Mouse (Mus musculus): Measurements from ENCODE around the gene Hrh1.

The Hrh1 gene

GRCm38 (mm10) chr6:114397691-114398217 lies at the start of gene Hrh1:
TSS of gene Hrh1 (plus strand) at chr6:114397936.
- no peak for DNase-seq (ENCODE audit: low spot score)

GRCm38 (mm10) chr6:114354635-114355034 lies 43.1 kb upstream of the Hrh1 start:
- no peak for DNase-seq (ENCODE audit: low spot score)

GRCm38 (mm10) chr6:114358171-114358570 lies 39.6 kb upstream of the Hrh1 start:
- no peak for DNase-seq (ENCODE audit: low spot score)

- no peak for DNase-seq (ENCODE audit: low spot score)
Observed at GRCm38 (mm10) chr6:114362355-114362754, 35.4 kb upstream of the Hrh1 start.

DNA sequence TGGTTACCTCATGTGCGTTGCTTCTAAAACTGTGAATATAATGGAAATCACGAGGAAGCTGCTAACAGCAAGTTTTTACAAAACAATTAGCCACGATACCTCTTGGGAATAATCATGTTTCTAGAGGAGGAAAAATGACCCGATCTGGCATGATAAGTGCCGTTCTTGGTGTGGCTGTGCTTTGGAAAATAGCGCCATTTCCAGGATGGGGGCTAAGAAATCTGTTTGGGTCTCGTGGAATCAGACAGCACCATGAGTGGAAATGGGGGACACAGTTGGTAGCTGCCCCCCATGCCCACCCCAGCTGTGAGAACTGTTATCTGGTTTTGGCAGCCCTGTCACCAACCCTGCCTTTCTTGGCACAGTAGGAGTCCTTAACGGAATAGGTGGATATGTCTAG lies 34.0 kb upstream of the Hrh1 start:
- no peak for DNase-seq (ENCODE audit: low spot score)

DNA sequence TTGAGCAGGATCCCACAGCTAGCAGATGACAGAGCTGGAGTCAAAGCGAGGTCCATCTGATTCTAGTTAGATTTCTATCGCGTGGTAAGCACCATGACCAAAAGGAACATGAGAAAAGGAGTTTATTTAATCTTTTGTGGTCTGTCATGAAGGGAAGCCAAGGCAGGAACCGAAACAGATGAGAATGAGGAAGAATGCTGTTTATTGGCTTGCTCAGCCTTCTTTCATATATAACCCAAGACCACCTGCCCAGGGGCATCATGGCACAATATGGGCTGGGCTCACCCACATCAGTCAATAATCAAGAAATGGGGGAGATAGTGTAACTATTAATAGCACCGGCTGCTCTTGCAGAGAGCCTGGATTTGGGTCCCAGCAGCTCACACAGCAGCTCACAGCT lies 33.0 kb upstream of the Hrh1 start:
- no peak for DNase-seq (ENCODE audit: low spot score)

DNA sequence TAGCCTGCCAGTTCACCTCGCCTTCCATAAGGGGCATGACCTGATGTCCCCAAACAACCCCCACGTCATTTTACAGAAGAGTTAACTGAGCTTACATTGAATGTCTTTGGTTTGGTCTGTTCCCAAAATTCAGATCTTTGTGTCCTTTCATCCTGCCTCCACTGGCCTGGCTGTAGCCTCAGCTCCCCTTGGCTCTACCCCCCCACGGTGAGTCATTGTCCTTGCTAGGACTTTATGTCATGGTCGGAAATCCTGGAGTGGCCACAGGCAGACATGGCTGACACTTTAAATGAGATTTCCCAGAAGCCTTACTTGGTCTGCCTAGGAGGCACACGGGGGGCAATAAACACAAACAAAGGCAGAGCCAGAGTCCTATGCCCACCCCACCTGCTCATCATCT lies 31.5 kb upstream of the Hrh1 start:
- no peak for DNase-seq (ENCODE audit: low spot score)

GRCm38 (mm10) chr6:114367681-114368080 lies 30.1 kb upstream of the Hrh1 start:
- no peak for DNase-seq (ENCODE audit: low spot score)

DNA sequence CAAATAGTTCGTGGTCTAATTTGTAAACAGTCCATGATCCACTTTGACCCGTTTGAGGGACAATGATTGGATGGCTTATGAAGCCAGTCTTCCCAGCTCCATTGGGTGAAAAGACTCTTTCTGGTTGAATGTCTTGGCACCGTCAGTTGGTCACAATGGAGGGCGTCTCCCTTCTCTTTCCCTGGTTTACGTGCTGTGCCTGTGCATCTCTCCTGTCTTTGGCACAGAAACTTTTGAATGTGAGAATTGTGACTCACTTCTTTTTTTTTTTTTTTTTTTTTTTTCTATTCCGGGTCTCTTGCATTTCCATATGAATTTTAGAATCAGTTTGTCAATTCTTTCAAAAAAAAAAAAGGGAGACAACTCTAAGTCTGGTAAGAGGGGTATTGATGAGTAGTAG lies 29.5 kb upstream of the Hrh1 start:
- no peak for DNase-seq (ENCODE audit: low spot score)

- no peak for DNase-seq (ENCODE audit: low spot score)
Observed at GRCm38 (mm10) chr6:114372741-114373140, 25.0 kb upstream of the Hrh1 start.

DNA sequence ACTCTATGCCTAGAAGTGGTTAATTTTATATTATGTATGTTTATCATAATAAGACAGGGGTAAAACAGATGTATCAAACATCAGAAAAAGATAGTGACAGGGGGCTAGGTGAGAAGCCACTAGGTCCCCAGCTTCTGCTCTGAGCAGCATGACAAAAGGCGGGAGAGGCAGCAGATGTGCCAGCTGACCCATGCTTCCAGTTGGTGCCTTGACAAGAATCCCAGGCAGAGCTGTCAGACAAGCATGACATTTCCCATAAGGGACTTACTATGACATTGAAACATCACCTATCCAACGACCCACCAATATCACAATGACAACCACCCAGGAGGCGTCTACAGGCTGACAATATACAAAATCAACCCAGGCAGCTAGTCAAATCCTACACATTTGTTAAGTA lies 16.9 kb upstream of the Hrh1 start:
- DNase-seq (ENCODE audit: low spot score): no peak

DNA sequence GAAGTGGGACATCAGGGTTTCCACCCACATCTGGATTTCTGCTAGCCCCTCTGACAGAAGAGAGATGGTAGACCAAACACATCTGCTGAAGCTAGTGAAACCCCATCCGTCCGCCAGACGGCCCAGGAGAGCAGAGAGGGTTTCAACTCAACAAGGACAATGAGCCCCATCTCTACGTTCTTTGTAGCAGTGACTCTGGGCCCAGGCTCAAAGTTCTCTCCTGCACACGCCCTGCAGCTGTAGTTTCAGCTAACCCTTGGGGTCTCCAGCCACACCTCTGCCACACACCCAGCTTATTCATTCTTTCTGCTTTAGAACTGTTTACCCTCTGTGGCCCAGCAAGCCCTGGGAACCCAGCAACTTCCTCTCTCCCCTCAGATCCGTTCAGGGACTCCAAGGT lies 10.4 kb upstream of the Hrh1 start:
- DNase-seq (ENCODE audit: low spot score): no peak

GRCm38 (mm10) chr6:114387855-114388254 lies 9.9 kb upstream of the Hrh1 start:
- DNase-seq (ENCODE audit: low spot score): no peak

DNA sequence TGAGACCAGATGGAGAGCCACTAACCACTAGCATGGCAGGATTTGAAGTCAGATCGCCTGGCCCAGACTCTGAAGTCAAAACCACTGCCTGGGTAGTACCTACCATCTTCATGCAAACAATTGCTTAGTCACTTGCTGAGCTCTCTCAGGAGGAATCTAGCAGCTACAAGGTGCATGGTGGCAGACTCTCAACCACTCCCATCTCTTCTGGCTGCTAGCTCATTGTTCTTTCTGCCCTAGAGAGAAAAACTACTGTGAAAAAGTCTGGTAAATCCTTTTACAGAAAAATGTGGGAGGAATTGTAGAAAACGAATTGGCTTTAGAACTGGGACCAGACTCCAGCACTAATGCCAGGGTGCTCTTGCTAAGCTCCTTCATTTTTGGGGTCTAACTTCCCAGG lies 7.6 kb upstream of the Hrh1 start:
- DNase-seq (ENCODE audit: low spot score): no peak

GRCm38 (mm10) chr6:114394982-114395381 lies 2.8 kb upstream of the Hrh1 start:
- DNase-seq (ENCODE audit: low spot score): no peak

- no peak for DNase-seq (ENCODE audit: low spot score)
Observed at GRCm38 (mm10) chr6:114396605-114397004, 1.1 kb upstream of the Hrh1 start.

DNA sequence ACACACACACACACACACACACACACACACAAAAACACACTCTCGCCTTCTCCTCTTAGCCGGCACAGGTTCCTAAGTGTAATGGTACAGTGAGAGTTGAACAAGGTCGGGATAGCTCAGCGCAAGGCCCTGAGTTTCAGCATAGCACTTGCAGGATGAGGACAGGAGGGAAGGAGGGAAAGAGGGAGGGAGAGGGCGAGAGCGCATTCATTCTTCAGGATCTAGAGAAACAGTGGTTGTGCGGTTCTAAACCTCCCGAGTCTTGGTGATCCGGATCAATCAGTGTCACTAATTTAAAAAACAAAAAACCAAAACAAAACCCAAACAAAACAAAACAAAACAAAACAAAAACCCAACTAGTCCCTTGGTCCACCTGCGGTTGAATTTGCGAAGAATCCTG lies 456 bp upstream of the Hrh1 start:
- DNase-seq (ENCODE audit: low spot score): no peak

DNA sequence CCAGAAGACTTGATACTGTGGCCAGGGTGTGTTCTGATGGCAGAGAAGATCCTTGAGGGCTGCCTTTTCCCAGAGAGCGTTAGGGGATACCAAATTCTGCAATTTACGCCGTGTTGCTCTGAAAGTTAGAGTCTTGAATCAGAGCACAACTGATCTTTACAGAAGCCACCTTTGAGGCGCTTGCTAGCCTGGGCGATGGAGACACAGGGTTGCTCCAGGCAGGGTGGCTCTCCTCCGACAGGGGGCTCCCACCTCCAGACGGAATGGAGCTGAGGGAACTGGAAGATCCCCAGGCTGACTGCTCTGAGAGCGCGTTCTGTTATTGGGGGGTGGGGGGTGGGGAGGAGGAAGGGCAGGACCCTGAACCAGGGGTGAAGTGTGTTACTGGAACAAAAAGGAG lies 890 bp downstream of the Hrh1 start:
- no peak for DNase-seq (ENCODE audit: low spot score)

- no peak for DNase-seq (ENCODE audit: low spot score)
Observed at GRCm38 (mm10) chr6:114400387-114400786, 2.7 kb downstream of the Hrh1 start.

DNA sequence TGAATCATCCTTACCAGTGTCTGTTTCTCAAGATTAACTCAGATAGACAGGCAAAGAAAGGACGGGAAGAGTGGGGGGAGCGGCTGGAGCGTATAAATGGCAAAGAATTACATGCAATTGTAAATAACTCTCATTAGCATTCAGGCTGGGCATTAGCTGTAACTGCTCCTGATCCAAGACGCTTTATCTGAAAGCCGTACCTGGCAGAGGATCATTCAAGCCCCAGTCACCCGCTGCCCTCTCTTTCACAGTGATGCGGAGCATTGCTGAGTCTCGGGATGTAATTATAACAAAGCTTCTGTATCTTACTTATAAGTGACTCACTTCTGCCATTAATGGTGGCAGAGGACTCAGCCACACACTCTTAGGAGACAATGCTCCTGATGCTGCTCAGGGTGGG lies 3.1 kb downstream of the Hrh1 start:
- DNase-seq (ENCODE audit: low spot score): no peak

DNA sequence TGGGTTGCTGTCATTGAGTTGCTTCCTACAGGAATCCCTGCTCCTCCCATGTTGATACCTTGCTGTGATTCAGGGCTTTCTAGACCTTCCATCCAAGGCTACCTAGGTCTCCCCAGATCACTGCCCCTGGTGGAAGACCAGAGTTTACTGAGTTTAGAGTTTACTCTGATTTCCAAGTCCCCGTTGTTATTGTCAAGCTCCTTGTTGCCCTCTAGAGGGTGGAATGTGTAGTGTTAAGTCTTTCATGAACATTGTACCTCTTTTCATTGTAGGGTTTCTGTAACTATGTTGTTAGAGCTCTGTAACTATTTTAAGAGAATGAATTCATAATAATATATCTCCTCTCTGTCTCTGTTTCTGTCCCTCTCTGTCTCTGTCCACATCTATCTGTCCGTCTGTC lies 4.4 kb downstream of the Hrh1 start:
- DNase-seq (ENCODE audit: low spot score): no peak

DNA sequence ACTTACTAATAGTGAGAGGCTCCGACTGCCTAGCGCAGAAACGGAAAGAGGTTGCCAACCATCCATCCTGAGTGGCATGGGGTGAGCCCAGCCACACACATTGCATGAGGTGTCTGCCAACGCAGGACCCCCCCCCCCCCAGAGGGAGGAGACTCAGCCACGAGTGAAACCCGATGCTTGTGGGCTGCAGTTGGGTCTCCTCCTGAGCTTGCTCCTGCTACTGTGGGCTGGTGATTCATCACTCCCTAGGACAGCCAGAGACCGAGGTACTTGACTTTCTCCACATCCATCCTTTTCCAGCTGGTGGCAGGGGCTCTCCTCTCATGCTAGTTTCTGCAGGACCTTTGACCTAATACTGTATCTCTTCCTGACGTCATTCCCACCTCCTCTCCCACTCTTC lies 5.9 kb downstream of the Hrh1 start:
- DNase-seq (ENCODE audit: low spot score): no peak

DNA sequence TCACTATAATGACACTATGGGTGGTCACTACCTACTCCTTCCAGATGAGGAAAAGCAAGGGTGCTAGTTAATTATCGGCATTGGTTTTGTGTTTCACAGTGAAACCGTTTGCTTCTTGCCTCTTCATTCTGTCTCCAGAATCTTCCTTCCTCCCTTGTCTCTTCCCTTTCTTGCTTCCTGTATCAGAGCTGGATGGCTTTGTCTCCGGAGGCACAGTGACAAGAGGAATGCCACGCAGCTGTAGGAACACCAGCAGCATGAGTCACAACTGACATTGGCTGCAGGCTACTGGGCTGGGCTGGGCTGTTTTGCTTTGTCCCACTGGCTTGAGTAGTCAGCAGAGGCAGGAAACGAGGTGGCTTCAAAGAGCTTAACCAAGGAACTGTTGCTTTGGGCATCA lies 6.4 kb downstream of the Hrh1 start:
- DNase-seq (ENCODE audit: low spot score): no peak

DNA sequence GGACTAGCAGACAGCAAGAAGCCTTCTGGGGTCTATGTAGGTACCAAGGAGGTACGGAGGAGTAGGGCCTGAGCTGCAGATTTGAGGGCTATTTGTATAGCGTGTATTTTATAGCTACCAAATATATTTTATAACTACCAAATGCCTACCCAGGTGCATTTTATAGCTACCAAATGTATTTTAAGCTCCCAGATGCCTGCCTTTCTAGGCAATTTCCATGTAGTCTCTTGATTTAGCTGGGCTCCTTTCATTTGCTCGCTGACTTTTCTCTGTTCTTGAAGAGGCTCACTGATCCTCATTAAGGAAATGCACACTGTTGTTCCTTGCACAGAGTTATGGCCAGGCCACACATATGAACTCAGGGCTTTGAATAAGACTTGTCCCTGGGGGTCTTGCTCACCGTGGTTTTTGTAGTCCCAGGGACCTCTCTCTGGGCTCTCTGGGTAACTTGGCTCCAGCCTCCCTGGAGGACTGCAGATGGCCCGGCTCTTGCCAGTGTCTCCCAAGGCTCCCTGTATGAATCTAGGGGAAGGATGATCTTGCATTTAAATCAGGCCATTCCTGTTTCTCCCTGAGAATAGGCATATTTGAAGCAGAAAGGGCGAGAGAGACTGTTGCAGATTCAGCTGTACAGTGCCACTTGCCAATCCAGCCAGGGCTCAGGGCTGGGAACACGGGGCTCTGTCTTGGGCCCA lies 7.2 kb downstream of the Hrh1 start:
- no peak for DNase-seq (ENCODE audit: low spot score)

All from c-Kit-positive CD71-positive TER-119-positive erythroid progenitor cells, embryonic 14.5 days (primary cell).